8 mouse cellular contexts compared by ENCODE assay signal in genomic region chr3:135422856-135423607, GRCm38 (mm10). TPM values are rescaled to one million over a fixed set of nuclear protein-coding genes. Genes with fewer than 3 reads are reported as not detected.
DNase-seq lines count a peak whose midpoint lies in the region; ATAC-seq and TF ChIP-seq lines count a peak whose summit lies in the region.

No protein-coding gene starts in this region.

- H3K4me1 ChIP-seq in G1E (ENCODE audit: insufficient read depth, low read depth, low read length) = peaks cover 33% of the 10 kb centered on the region
- H3K4me1 ChIP-seq in forebrain, embryonic 16.5 days (replicated peaks; ENCODE audit: control insufficient read depth, insufficient read depth, low read length) = peaks cover 13% of the 10 kb centered on the region
- peaks cover 8% of the 10 kb centered on the region for H3K4me1 ChIP-seq in lung, embryonic 15.5 days
- no peaks in the 10 kb centered on the region for H3K4me1 ChIP-seq in olfactory bulb, adult 2 months (ENCODE audit: control insufficient read depth, insufficient read depth, low read length)

- H3K4me2 ChIP-seq in forebrain, embryonic 16.5 days (ENCODE audit: low read length) = peak overlapping the region; percentile 76
- peak overlapping the region; percentile 67 for H3K4me2 ChIP-seq in lung, embryonic 15.5 days

- DNase-seq in G1E (ENCODE audit: low spot score) = peak; percentile 67
- peak; percentile 80 to 94 for DNase-seq in cerebellum, adult 18-20 months
- peak; percentile 86 for DNase-seq in heart, postnatal 4 days
- DNase-seq in layer of hippocampus, adult 9-10 months (ENCODE audit: low spot score) = peak; percentile 55
- peak; percentile 74 to 77 for DNase-seq in thymus, adult 18-20 months

- peak overlapping the region; percentile 88 for H3K4me3 ChIP-seq in G1E (ENCODE audit: low read depth, low read length)
- H3K4me3 ChIP-seq in forebrain, embryonic 16.5 days (replicated peaks; ENCODE audit: low read length) = peak overlapping the region; percentile 85
- peak overlapping the region; percentile 88 for H3K4me3 ChIP-seq in lung, embryonic 15.5 days
- peak overlapping the region; percentile 97 for H3K4me3 ChIP-seq in olfactory bulb, adult 2 months (ENCODE audit: insufficient read depth, low read depth, low read length)

- H3K9me3 ChIP-seq in G1E (replicated peaks) = no peaks in the 10 kb centered on the region
- H3K9me3 ChIP-seq in forebrain, embryonic 16.5 days (ENCODE audit: control insufficient read depth, low read length) = no peaks in the 10 kb centered on the region
- H3K9me3 ChIP-seq in lung, embryonic 15.5 days = no peaks in the 10 kb centered on the region

- peak overlapping the region; percentile 94 for H3K9ac ChIP-seq in forebrain, embryonic 16.5 days (replicated peaks; ENCODE audit: low read depth, low read length)
- peak overlapping the region; percentile 81 for H3K9ac ChIP-seq in lung, embryonic 15.5 days

- TF ChIP-seq CTCF in G1E (IDR thresholded peaks at IDR 0.05; ENCODE audit: low read depth, low read length) = no peak
- TF ChIP-seq CTCF in olfactory bulb, adult 2 months (IDR thresholded peaks at IDR 0.05; ENCODE audit: insufficient read depth, low read depth, low read length) = no peak

- peak; percentile 96 for TF ChIP-seq POLR2A in olfactory bulb, adult 2 months (IDR thresholded peaks at IDR 0.05; ENCODE audit: insufficient read depth, low read depth, low read length)

- peaks cover 18% of the 10 kb centered on the region for H3K36me3 ChIP-seq in G1E (replicated peaks)
- no peaks in the 10 kb centered on the region for H3K36me3 ChIP-seq in forebrain, embryonic 16.5 days (ENCODE audit: control insufficient read depth, insufficient read depth)
- peaks cover 4% of the 10 kb centered on the region; the same call in 1 of the 2 replicates for H3K36me3 ChIP-seq in lung, embryonic 15.5 days

- peak overlapping the region; percentile 98 for H3K27ac ChIP-seq in forebrain, embryonic 16.5 days (ENCODE audit: low read length)
- H3K27ac ChIP-seq in lung, embryonic 15.5 days = peak overlapping the region; percentile 97
- peak overlapping the region; percentile 98 for H3K27ac ChIP-seq in olfactory bulb, adult 2 months (ENCODE audit: insufficient read depth, low read depth, low read length)

- H3K27me3 ChIP-seq in G1E (ENCODE audit: insufficient read depth, low read length) = no peaks in the 10 kb centered on the region
- H3K27me3 ChIP-seq in forebrain, embryonic 16.5 days (replicated peaks; ENCODE audit: control insufficient read depth, insufficient read depth, low read length) = no peaks in the 10 kb centered on the region
- H3K27me3 ChIP-seq in lung, embryonic 15.5 days = no peaks in the 10 kb centered on the region

- WGBS in forebrain, embryonic 16.5 days = under 1% methylated on average over 101 of the region's 103 CpGs
- under 1% methylated on average over 78 of the region's 103 CpGs for WGBS in lung, embryonic 15.5 days
- WGBS in olfactory bulb, adult 2 months = under 1% methylated on average over 101 of the region's 103 CpGs

- ATAC-seq in G1E (ENCODE audit: extremely low read depth, insufficient number of reproducible peaks, low FRiP score, poor library complexity, severe bottlenecking) = peak; percentile 55
- ATAC-seq in forebrain, embryonic 16.5 days = peak; percentile 98
- peak; percentile 98 for ATAC-seq in lung, embryonic 15.5 days (ENCODE audit: borderline replicate concordance, extremely low read depth, low FRiP score, low TSS enrichment)

RNA-seq across cellular contexts. Expression of gene Cisd2, which starts 0.7 kb away (rescaled TPM):
- total RNA-seq in G1E (2014; fragmentation: Nextera tagmentation) (42.9 and 43.1 TPM in 2 replicates), G1E (2017) (34.0 and 35.7 TPM in 2 replicates)
- polyA plus RNA-seq in G1E (2012) = 16.9 and 18.3 TPM in 2 replicates
- 63.7 and 72.5 TPM in 2 replicates for polyA plus RNA-seq in forebrain, embryonic 16.5 days (2015; fragmentation: Nextera tagmentation; extraction: Ambion mirVana)
- 10 to 100 TPM; 35.6 to 38.2 TPM for total RNA-seq in heart, postnatal 4 days (2021)
- polyA plus RNA-seq in lung, embryonic 15.5 days (2015; fragmentation: Nextera tagmentation; extraction: Ambion mirVana) = 62.4 and 66.1 TPM in 2 replicates
- polyA plus RNA-seq in olfactory bulb, adult 2 months (2012; ENCODE audit: insufficient read depth, insufficient read length, low replicate concordance, missing spikeins) = not detected in 2 replicates

RNA-seq across cellular contexts. Expression of gene Ube2d3, which starts 14.9 kb away (rescaled TPM):
- total RNA-seq in G1E (2014; fragmentation: Nextera tagmentation) = 1,026 and 1,239 TPM in 2 replicates
- total RNA-seq in G1E (2017) = 547 and 623 TPM in 2 replicates
- polyA plus RNA-seq in G1E (2012) = 416 and 446 TPM in 2 replicates
- 383 and 423 TPM in 2 replicates for polyA plus RNA-seq in forebrain, embryonic 16.5 days (2015; fragmentation: Nextera tagmentation; extraction: Ambion mirVana)
- 100 to 1,000 TPM; 389 to 397 TPM for total RNA-seq in heart, postnatal 4 days (2021)
- 504 and 516 TPM in 2 replicates for polyA plus RNA-seq in lung, embryonic 15.5 days (2015; fragmentation: Nextera tagmentation; extraction: Ambion mirVana)
- 60.9 and 109 TPM in 2 replicates for polyA plus RNA-seq in olfactory bulb, adult 2 months (2012; ENCODE audit: insufficient read depth, insufficient read length, low replicate concordance, missing spikeins)

Comparison
In these comparisons a context has a peak if more than half of its experiments do, and no peak if none do; other contexts are left out.
1. Peak in every context shown above with its lines: DNase-seq, ATAC-seq, H3K4me3 ChIP-seq and H3K27ac ChIP-seq.